Mouse (Mus musculus): Measurements from ENCODE around the gene Itpkb. TPM values are rescaled to one million over a fixed set of nuclear protein-coding genes. Genes with fewer than 3 reads are reported as not detected.
"Not testable (repeated sequence)": the region's sequence is repeated elsewhere in the genome, so short reads cannot be mapped to it uniquely, and the experiment has no call there.

Itpkb gene
- total RNA-seq, 2 experiments from 2014 or later: 13.4 to 19.0 TPM

DNA sequence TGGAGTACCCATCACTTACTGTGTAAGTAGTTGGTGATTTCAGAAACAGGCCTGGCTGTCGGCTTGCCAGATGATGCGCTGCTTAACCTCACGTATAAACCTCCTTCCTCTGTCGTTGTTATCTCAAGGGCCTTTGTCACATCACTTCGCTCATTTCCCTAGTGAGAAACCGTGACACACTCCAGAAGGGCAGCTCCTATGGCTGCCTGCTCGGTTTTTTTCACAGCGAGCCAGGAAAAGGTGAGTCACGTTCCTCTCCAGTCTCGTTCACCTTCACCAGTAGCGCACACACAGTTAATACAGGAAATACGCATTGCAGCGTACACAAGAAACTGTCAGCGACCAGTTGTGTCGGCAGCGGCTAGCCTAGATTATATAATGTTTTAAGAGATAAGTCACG, 33.7 kb downstream of the Itpkb start:
- intact Hi-C loops (cut with DNase I): loop anchor here (2.0 kb wide), 1 partner anchor 23 kb away; no protein-coding TSS in a partner anchor

DNA sequence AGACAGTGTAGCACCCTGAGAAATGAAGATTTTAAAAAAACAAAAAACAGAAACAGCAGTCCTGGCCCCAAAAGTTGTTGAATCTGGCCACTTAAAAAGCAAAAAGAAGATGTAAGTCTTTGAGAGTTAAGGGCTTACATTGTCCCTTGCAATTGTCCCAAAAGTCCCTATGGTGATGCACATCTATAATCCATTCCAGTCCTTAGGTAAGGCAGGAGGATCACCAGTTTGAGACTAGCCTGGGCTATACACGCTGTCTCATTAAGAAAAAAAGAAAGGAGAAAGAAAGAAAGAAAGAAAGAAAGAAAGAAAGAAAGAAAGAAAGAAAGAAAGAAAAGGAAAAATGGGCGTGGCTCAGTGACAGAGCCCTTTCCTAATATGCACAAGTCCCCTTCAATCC, 34.4 kb downstream of the Itpkb start:
- no peak for DNase-seq (ENCODE audit: low spot score in 2 of 2)
- intact Hi-C loops (cut with DNase I): loop anchor here (2.0 to 5.0 kb wide), 2 partner anchors 22 to 32 kb away; partner anchors contain the start of gene Itpkb

More for the DNA sequence above, 33.7 kb downstream of the Itpkb start:
- no peak for DNase-seq (ENCODE audit: low spot score in 2 of 2)

DNA sequence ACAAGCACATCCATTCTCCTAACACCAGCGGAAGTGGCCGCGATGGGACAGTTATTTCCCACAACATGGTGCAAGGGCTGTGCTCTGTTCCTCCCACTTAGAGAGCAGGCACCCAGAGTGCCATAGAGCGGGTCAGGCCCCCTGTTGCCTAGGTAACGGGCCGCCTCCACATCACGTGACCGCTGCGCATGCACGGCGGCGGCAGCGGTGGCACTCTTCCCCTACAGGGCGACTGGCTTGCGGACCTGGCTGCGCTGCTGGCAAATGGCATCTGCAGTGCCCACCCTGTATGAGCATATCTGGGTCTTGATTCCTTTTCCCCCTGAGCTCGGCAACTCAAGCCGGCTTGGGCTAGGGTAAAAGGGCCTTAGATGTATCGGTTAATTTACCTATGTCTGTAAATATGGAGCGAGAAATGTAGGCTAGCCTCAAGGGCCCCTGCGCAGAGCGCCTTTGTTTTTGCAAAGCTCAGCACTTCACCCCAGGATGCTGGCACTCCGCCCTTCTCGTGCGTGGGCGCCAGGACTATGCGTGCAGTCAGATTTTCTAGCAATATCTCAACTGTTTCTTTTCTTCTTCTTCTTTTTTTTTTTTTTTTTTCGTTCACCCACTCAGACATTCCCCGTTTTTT, 35.0 kb downstream of the Itpkb start:
- peak; percentile 91 to 92 for DNase-seq (ENCODE audit: low spot score in 2 of 2)
- intact Hi-C loops (cut with DNase I): loop anchor here (2.0 to 5.0 kb wide), 2 partner anchors 22 to 33 kb away; partner anchors contain the start of gene Itpkb

DNA sequence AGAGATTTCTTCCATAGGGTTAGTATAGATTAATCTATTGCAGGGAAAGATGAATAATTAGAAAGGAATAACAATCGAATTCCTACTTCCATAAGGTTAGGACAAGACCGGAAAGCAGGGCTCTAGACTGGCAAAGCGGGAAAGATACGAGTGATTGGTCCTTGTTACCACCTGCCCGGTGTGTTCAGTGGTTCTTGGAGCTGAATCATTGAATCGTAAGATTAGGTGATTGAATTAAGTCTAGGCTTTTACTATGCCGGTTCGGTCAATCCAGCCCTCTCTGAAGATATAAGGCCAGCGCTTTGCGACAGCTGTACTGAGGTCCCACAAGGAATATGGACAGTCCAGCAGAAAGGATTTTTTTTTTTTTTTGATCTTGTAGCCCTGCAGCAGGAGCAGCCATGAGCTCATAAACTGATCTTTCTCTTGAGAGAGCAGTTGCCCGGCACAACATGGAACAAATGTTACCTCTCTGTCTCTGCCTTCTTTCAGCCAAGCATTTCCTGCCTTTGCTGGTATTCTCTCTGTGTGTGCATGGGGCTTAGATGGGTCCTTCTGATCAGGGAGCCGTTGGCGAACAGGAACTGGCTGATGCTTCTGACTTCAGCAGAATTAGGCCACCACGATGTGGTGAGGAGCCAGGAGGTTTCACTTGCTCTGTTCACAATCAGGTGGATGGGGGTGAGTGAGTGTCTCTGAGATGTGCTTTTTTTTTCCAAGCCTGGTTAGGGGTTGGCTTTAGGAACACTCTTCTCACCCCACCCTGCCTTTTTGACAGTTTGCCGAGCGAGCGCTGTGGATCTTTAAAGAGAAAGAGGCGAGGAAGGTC, 35.9 kb downstream of the Itpkb start:
- DNase-seq (ENCODE audit: low spot score in 2 of 2): no peak
- intact Hi-C loops (cut with DNase I): loop anchor here (2.0 to 5.0 kb wide), 2 partner anchors 21 to 34 kb away; partner anchors contain the start of gene Itpkb

DNA sequence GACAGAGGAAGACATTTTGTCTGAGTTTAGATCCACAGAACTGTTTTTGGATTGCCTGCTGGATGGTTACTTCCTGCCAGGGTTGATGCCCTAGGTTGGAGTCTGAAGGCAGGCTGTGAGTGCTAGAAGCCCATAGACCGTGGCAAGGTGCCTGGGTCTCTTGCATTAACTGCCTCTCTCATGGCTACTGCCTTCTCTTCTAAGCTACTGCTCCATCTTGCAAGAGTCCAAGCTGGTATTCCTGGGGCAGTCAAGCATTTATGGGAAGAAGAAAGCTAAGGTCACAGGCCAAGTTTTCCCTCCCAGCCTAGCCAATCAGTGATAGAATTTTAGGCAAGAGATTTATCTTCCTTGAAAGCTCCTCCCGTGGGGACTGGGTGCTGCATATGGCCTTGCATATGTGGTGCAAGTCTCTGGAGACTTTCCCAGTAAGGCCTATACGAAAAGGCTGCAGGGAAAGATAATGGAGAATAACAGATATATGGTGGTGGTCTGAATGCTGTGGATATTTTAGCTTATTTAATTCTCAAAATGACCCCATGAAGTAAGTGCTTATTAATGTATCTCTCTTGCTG, 36.8 kb downstream of the Itpkb start:
- no peak for DNase-seq (ENCODE audit: low spot score in 2 of 2)
- intact Hi-C loops (cut with DNase I): loop anchor here (5.0 kb wide), 1 partner anchor 35 kb away; the partner anchor contains the start of gene Itpkb

DNA sequence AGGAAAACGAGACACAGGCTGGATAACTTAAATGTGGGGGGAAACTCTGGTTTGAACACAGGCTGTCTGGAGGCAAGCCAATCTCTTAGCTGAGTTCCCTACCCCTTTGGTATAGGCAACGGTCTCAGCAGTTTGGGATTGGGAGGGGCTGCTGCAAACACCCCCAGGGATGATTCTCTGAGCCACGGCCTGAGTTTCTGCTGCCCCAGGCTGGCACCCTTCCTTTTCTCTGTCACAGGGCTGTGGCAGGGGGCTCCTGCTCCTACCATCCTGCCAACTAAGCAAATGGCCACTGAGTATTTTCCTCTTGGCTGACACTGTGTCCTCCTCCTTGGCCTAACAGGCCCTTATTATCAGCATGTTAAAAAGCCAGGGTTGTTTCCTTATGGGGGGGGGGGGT, 37.3 kb downstream of the Itpkb start:
- intact Hi-C loops (cut with DNase I): loop anchor here (5.0 kb wide), 1 partner anchor 35 kb away; the partner anchor contains the start of gene Itpkb
- DNase-seq (ENCODE audit: low spot score in 2 of 2): no peak

DNA sequence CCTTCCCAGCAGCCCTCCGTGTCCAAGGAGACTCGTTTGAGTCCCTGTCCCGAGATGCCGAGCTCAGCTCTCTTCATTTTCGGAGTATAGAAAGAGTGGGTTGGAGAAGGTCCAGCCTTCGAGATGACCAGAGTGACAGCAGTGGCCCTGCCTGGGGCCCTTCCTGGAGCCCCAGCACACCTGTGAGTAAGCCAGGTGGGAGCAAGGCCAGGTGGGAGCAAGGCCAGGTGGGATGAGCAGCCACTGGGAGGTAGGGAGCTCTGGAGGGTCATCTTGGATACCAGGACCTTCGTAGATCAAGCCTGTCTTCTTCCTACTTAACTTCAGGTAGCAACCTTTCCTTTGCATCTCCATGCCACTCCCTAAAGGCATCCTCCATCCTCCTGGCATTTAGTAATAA, 37.8 kb downstream of the Itpkb start:
- intact Hi-C loops (cut with DNase I): loop anchor here (5.0 kb wide), 1 partner anchor 36 kb away; the partner anchor contains the start of gene Itpkb
- no peak for DNase-seq (ENCODE audit: low spot score in 2 of 2)

DNA sequence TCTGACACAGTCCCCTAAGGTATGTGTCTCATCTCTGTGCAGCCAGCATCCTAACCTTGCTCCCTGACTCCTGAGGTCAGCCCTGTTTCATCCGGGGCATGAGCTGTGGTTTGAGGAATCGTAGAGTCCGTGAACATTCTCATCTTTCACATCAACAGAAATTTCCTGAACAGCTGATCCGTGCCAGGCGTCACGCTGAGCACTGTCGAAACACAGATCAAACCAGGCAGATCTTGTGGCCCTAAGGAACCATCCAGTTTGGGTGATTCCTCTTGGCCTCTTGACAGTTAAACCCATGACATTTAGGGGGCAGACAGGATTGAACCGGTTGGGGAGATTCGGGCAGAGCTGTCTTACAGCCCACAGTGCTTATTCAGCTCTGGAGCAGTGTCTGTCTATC, 38.4 kb downstream of the Itpkb start:
- intact Hi-C loops (cut with DNase I): loop anchor here (5.0 kb wide), 1 partner anchor 36 kb away; the partner anchor contains the start of gene Itpkb
- DNase-seq (ENCODE audit: low spot score in 2 of 2): no peak

DNA sequence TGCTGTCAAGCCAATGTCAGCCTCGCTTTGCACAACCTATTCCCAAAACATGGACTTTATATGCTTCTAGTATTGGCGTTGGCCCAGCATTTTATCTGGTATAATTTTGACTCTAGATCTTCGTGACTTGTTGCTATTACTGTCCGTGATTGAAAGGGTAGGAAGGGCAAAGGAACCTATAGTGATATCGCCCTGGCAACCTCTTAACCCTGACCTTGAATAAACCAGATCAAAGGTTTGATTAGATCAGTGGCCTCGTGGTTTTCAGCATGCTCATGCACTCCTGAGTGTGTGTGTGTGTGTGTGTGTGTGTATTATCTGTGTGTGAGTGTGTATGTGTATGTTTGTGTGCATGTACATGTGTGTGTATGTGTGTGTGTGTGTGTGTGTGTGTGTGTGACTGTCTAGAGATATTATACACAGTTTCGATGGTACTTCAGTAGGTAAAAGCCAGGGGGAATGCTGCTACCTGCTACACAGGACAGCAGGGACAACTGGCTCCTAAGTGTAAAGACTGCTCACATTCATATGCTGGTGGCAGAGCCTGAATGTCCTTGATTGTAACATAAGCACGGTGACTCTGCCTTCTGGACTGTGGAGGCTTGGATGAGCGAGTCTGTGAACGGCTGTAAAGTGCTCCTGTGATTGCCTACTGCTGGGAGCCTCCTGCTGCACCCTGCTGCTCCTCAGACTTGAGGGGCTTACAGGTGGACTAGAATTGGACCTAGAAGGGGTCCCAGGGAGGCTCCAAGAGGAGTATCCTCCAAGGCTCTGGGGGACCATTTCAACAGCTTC, 40.8 kb downstream of the Itpkb start:
- DNase-seq (ENCODE audit: low spot score in 2 of 2): no peak
- intact Hi-C loops (cut with DNase I): no loop called here

DNA sequence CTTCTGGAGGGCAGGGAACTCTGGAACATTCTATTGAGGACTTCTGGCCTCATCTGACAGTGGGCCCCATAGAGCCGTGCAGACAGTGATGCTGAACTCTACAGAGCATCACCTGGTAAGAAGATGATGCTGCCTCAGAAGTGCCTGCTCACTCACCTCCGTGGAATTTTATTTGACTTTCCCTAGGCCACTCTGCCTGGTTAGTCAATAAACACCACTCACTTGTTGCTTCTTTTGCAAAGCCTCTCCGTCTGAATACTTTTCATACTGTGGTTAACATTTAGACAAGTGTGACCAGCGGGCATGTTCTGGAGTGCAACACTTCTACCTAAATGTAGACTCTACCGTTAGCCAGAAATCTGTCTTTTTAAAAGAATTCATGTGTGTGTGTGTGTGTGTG, 42.0 kb downstream of the Itpkb start:
- intact Hi-C loops (cut with DNase I); DNase-seq (ENCODE audit: low spot score in 2 of 2): not testable (repeated sequence)

DNA sequence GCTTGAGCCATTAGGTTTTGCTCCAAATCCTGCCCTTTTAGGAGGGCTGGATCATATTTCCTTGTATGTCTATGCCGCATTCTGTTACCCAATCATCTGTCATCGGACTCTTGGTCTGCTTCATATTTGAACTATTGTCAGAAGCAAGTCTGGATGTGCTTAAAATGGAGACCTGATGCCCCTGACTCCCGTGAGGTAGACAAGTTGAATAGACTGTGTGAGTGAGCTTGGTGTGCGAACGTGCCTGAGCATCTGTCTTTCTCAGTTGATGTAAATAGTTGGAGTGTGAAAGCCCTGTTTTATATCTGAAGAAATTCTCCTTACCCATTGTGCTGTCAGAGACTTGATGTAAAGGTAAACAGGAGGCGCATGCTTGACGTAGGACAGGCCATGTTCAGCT, 46.3 kb downstream of the Itpkb start:
- DNase-seq (ENCODE audit: low spot score in 2 of 2): no peak
- intact Hi-C loops (cut with DNase I): no loop called here

DNA sequence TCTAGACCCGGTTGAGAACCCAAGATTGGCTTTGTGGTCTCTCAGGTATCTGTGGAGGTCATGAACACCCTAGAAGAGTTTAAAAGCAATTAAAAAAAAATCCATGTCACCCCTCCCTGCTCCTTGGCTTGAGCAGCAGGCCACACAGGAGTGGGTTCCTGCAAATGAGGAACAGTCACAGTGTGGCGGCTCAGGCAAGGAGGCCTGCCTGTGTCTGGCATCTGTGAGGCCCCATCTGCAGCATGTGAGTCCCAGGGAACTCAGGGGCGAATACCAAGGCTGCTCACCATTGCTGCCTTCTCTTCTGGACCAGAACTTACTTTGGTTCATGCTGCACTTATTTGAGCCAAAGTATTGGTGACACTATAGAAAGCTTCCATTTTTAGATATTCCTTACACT, 49.3 kb downstream of the Itpkb start:
- intact Hi-C loops (cut with DNase I): no loop called here
- DNase-seq (ENCODE audit: low spot score in 2 of 2): no peak

DNA sequence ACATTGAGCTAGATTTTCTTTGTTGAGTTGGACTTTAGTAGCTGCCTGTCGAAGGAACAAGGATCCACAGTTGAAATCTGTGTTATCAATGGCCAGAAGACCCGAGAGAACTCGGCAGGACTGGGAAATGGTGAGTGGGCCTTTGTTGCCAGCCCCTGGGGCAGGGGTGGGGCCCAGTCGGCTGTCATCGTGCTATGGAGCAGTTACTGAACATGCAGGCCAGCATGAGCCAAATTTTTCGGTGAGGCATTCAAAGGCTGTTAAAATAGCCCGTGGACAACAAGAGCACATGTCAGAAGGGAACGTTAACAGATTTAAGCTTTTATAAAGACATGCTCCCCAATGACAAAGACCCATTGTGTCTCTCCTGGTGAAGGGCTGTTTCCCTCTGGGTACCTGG, 52.1 kb downstream of the Itpkb start:
- intact Hi-C loops (cut with DNase I): no loop called here

DNA sequence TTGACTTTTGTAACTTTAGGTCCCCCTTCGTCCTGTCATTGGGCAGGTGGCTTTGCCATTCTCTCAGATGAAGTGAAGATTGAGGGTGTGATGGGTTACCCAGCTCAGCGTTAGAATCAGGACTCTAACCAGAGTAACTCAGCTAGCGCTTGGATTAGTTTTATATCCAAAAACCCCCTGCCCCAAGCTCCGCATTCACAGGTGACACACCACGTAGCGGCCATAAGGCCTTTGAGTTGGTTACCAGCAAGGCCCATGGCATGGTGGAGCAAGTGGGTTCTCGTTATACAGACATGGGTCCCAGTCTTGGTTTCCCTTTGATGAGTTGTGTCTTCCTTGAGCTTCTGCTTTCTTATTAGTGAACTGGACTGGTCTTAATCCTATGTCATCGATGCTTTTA, 53.6 kb downstream of the Itpkb start:
- intact Hi-C loops (cut with DNase I): no loop called here
- no peak for DNase-seq (ENCODE audit: low spot score in 2 of 2)

More for the DNA sequence above, 52.1 kb downstream of the Itpkb start:
- no peak for DNase-seq (ENCODE audit: low spot score in 2 of 2)

DNA sequence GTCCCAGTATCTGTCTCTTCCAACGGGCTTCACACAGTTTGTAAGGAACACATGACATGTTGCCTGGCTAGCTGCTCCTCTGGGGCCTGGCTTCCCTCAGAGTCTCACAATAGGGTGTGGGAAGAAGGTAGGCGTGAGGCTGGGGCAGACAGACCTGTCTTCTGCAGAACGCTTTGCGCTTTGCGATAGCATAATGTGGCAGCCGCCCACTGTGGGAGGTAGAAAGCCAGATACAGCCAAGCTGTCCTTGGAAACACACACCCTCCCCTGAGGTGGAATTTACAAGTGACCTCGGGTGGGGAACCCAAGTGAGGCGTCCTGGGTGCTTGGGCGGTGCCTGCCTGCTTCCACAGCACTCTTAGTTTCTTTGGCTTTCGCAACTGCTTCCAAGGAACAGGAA, 54.2 kb downstream of the Itpkb start:
- DNase-seq (ENCODE audit: low spot score in 2 of 2): peak; percentile 45 to 68
- intact Hi-C loops (cut with DNase I): no loop called here

DNA sequence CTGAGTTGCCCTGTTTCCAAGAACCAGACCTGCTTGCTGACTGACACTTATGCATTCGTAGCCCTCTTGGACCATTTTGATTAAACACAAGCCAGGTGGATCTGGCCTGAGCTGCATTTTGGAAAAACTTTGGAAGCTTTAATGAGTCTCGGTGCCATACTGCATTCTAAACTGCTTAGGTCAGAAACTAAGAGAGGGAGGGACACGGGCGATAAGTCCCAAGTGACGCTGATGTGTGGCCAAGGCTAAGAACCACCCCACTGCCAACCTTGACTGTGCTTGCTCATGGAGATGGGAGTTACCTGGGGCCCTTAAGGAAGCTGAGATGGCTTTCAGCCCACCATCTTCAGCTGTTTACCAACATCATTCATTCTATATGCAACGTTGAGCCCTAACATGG, 55.0 kb downstream of the Itpkb start:
- intact Hi-C loops (cut with DNase I): loop anchor here (5.0 kb wide), 1 partner anchor 53 kb away; the partner anchor contains the start of gene Itpkb
- no peak for DNase-seq (ENCODE audit: low spot score in 2 of 2)

DNA sequence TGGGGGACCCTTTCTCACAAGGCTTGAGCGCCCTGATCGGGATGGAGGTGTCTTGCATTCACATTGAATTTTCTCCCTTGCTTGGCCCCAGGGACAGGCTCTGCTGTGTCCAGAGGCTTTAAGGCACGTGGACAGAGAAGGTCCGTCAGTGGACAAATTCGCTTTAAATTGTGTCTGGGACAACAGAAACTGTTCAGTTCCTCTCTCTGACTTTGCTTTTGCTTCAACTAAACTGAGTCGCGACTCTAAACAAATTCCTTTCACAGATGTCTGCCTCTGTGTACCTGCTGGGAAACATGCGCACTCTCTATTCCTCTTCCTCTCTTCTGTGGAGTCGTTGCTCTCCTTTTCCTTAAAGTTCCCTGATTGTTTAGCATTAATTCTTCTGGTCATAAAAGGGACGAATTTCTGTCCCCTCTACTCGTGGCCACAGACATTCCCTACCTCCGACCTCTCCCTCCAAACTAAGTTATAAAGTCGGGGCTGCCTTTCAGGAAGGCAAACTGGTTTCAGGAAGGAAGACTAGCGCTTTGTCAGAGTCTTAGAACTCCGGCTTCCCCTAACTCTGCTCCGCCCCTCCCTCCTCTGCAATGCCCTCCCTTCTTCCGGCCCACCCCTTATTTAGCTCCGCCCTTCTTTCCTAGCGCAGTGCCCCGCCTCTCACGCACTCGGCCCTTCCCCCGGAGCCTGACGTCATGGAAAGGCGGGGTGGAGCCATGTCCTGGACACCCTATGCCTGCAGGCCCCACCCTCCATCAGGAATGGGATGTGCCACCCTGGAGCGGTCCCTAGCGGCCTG, 56.9 kb downstream of the Itpkb start:
- intact Hi-C loops (cut with DNase I): loop anchor here (2.0 to 5.0 kb wide), 2 partner anchors 22 to 55 kb away; partner anchors contain the start of gene Itpkb
- DNase-seq (ENCODE audit: low spot score in 2 of 2): peak; percentile 98

DNA sequence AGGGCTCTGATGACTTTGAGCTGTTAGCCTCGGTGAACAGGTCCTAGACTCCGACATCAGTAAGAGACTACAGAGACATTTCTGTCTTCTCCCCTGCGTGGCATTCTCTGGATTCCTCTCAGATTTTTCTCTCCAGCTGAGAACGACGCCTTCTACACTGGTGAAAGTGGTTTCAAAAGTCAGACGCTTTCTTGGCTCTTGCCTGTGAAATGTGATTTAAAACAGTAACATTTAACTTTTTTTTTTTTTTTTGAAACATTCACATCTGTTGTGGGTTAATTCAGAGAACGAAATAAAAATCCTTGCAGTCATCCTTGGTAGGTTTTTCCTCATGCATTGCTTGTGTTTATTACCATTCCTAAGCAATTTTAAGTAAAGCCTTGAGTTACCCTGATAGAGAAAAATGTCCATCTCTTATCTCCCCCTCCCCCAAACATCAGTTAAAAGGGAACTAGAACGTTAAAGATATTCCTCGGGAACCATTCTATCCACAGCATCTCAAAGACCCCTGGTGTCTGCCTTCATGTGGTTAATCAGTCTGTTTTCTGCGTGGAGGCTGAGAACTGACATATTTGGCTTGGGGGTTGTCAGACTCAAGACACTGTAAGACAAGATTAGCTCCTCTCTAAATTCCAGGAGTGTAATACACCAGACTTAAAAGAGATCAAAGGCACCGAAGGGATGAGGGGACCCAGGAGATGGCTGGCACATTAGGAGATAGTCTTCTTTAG, 57.6 kb downstream of the Itpkb start:
- no peak for DNase-seq (ENCODE audit: low spot score in 2 of 2)
- intact Hi-C loops (cut with DNase I): loop anchor here (2.0 to 5.0 kb wide), 2 partner anchors 23 to 56 kb away; partner anchors contain the start of gene Itpkb

Data from left cerebral cortex, postnatal 36 days (tissue).